Mouse (Mus musculus): ENCODE measurements around the gene Jhy. TPM values are rescaled to one million over a fixed set of nuclear protein-coding genes. Genes with fewer than 3 reads are reported as not detected.
A peak's percentile ranks its signal among the peaks of the same experiment; 100 is the strongest.

Gene Jhy
- polyA plus RNA-seq, 2 experiments from 2014 or later = not detected

DNA sequence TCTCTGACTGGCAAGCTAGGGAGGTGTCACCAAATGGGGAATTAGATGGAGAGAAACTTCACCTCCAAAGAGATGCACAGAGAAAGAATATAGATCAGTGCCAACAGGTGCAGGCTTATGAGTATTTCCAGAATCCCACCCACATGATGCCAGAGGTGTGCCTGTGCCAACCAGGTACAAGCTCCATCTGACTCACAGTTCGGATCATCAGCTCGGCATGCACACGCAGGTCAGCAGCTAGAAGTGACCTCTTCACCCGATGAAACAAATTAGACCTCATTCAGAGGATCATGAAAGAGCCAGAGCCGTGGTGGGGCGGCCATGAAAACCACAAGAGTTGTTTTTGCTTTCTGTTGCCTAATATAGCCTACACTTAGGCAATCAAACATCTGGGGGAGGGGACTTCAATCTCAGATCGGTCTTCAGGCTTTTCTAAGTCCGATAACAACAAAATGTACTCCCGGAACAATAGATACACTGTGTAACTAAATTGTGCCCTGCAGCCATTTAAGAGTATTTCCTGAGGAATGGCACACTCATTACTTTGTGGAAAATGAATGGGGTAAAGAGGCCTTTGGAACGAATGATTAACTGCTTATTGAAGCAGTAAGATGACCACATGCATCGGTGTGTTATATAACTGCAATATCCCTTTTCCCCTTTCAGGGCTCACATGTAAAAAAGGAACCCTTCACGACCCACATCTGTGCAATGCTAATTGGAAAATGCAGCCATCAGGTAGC, 45.9 kb downstream of the Jhy start:
- no peak for ATAC-seq

DNA sequence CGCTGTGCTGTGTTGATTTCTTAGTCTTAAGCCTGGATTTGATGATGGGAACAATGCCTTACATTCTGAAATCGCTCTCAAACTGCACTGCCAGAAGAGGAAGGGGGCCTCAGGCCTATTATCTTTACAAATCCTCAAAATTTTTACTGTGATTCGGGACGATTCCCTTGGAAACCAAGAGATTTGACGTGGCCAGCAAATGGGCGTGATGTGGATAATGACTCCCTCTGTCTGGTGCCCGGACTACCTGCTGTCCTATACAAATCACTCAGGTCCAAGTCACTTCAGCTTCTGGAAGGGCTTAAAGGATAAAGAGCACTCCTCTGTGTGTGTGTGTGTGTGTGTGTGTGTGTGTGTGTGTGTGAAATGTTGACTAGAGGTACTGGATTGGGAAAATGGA, 55.0 kb downstream of the Jhy start:
- no peak for ATAC-seq

DNA sequence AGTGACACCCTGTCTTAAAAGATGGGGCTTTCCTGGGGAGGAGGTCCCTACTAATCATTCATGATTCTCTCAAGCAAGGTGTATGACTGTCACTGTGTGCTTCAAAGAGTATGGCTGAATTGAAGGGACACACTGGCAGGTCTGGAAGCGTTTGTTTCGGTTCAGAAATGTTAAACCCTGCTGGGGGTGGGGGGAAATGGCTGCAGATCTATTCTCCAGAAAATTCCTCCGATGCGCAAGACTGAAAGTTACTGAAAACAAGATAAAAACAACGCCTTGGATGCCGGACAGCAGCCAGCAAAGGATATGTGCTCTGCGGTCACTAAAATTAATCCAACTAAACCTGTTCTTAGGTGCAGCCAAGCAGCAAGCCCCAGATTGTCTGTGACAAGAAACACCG, 55.5 kb downstream of the Jhy start:
- no peak for ATAC-seq

DNA sequence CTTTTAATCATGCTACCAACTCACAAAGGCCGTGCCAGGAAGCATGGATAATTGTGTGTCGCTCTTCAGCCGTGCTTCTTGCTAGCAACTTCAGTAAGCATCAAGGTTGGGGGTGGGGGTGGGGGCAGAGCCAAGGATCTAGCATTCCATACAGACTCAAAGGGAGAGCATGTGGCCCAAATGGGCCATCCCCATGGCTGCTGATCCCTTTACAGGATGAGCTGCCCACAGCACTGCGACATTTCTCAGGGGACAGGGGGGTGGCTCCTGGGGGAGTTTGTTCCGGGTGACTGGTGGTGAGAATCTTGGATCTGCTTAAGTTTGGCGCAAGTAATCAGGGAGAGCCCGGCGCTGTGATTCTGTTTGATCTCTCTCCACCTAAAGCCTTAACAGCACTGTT, 56.5 kb downstream of the Jhy start:
- no peak for ATAC-seq

DNA sequence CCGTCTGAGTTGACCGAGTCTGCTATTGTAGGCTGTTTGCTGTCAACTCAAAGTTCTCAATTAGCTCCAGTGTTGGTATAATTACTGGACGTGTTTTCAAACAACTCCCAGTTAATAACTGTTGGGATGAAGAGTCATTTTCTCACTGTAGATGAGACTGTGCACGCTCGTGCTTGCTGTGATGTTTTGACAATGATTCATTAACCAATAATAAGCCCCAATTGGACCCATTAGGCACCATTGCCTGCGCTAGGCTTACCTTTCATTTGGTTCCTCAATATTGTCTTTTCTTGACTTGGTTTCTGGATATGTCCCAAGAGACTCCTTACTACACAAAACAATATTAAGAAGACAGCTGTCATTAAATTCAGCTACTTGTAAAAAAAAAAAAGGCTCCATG, 71.5 kb downstream of the Jhy start:
- no peak for ATAC-seq

DNA sequence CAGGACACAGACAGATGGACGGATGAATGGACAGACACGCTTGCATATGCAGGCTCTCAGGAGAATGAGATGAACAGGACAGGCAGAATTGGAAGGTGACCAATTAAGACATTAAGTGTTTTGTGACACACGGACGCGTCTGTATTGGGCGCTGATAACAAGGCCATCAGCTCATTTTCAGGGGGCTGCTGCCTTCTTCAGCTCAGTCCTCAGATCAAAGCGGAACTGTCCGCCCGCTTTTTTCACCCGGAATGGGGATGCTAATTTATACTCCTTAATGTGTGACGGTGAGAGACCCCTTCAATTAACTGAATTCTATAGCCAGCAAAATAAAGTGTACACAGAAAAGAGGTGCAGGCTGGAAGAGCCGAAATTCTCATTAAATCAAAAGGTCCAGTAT, 74.5 kb downstream of the Jhy start:
- no peak for ATAC-seq

DNA sequence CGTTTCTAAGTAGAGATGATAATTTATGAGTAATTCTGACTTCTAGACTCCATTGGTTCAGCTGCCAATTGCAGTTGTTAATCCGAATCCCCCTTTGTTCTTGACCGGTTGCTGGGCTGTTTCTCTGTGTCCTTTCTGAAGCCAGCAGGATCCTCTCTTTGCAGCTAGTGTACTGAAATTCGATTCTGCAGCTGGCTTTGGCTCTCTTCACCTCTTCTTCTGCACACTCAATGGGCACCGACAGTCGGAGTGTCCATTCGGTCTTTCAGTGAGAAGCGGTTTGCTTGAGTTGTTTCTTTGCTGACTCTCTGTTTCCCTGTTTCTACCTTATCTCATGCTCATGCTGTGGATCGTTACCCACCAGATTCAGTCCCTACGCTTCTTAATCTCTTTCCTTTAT, 78.2 kb downstream of the Jhy start:
- ATAC-seq = no peak

DNA sequence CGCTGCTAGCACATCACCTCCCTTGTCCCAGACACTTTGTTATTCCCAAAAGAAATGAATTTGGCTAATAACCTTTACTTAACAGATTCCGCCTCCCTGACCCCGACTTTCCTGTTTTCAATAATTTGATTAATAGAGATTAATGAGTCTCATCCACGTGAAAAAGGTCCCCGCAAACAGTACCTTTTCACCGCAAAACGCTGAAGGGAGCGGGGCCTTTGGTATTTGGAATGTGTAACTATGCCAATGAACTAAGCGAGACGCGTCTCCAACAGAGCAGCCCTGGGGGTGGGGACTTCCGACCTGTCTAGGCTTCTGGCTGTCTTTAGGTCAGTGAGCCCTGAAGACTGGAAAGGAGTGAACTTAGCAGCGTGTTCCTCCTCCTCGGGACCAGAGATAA, 84.9 kb downstream of the Jhy start:
- no peak for ATAC-seq

DNA sequence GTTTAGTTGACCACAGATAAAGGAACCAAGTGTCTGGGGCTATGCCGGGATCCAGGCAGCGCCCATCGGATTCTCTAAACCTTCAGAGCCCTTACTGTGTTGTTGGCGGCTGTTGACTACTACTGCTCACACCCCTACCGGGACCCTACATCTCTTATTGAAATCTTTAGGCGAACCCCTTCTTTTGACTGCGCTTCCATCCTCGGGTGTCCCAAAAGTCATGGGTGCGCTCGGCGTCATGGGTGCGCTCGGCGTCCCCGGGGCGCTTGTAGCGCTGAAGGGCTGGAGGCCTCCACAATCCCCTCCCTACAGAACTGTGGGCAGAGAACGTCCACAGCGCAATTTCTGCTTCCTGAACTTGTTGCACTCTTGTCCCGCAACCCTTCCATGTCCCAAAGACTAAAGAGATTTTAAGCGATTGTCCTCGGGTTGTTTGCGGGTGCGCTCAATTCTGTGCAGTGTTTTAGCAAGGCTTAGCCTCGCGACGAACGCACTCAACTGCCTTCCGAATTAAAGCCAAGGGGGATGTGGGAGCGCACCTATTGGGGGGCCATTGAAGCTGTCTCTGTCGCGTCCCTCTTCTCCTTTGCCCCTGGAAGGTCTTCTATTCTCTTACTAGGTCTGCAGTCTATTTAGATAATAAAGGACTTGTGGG, 85.5 kb downstream of the Jhy start:
- no peak for ATAC-seq

DNA sequence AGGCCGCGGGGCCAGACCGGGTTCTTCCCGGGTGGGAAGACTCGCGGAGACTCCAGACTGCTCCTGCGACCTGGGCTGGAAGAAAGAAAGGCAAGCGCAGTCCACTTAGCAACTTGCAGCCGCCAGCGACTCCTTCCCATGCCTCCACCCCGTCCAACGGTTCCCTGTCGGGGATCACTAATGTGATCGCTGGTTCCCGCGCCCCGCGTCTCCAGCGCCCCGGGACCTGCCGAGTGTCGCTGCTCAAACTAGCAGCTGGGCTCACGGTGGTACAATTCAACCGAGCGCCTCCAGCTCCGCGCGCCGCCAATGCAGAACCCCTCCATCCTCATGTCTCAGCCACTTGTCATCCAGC, 86.1 kb downstream of the Jhy start:
- ATAC-seq = no peak

DNA sequence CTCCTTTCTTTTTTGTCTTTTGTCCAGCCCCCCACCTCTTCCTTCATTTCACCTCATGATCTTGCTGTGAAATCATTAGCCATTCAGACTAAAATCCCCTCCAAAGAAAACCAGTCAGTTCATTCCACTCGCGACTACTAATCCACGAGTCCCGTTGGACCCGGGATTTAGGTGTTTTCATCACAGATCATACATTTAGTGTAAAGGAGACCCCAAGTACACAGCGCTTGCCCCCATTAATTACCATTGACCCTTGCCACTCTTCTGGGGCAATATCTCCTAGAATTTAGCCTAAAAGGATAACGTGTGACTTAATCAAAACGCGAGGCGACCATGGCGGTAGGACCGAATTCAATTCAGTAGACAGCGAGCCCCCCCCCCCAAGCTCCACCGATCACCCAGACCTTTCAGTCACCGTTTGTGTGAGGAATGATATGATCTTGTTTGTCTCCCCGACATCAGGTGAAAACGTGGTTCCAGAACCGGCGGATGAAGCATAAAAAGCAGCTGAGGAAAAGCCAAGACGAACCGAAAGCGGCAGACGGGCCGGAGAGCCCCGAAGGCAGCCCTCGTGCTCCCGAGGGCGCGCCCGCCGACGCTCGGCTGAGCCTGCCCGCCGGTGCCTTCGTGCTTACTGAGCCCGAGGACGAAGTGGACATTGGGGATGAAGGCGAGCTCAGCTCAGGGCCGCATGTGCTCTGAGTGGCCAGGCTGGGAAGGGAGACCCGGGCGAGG, 86.6 kb downstream of the Jhy start:
- no peak for ATAC-seq

DNA sequence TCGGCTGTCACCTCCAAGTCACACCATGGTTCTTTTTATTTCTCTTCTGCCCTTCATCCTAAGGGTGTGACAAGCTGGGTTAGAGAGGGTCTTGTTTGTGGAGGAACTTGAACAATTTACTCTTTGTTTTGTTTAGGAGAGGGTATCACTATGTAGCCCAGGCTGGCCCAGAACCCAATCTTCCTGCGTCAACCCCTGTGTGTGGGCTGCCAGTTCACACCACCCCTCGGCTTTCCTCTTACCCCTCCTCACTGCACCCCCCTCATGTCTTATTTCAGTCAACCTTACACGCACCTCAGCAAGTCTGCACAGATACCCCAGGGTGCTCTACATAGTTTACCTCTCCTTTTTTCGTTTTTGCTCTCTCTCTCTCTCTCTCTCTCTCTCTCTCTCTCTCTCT, 87.2 kb downstream of the Jhy start:
- no peak for ATAC-seq

DNA sequence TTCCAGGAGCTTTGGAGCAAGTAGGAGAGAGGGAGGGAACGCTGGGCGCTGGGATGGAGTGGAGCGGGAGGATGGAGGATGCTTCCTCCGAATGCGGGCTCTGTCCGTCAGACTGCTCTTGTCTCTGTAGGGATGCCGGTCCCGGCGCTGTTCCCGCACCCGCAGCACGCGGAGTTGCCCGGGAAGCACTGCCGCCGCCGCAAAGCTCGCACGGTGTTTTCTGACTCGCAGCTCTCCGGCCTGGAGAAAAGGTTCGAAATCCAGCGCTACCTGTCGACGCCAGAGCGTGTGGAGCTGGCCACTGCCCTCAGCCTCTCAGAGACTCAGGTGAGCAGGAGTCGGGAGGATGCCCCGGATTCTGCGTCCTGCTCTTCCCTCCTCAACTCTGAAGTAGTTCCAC, 87.8 kb downstream of the Jhy start:
- no peak for ATAC-seq

DNA sequence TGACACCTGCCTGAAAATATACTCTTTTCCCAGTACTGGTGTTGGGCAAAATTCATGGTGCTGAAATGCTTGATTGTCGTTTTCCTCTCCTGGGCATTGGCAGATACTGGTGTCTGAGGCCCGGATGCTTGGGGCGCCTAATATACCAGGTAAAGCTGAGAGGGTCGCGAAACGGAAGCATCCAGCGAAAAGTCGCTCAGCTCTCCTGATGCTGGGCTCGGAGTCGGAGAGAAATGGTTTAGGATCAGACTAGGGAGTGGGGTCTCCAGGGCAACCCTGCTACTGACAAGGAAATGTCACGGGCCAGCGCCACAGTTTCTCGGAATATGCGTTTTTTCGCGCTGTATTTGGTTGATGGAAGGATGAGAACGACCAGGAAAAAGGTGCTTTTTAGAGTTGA, 88.5 kb downstream of the Jhy start:
- ATAC-seq = no peak

DNA sequence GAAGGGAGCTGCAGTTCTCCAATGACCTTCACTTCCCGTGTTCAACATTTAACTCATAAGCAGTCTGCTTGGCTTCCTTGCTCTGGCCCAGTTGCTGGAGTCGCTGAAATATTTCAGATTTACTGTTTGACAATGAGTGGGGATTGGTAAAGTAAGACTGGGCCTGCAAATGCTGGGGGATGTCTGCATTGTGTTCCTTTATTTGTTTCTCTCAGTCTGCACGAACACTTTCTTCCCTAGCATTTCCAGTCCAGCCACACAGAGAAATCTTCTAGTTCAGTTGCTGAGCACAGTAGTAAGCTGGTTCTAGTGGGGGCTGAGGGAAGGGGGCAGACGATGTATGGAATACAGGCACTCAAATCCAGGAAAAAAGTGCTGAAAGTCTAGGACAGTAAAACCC, 89.0 kb downstream of the Jhy start:
- ATAC-seq = no peak

DNA sequence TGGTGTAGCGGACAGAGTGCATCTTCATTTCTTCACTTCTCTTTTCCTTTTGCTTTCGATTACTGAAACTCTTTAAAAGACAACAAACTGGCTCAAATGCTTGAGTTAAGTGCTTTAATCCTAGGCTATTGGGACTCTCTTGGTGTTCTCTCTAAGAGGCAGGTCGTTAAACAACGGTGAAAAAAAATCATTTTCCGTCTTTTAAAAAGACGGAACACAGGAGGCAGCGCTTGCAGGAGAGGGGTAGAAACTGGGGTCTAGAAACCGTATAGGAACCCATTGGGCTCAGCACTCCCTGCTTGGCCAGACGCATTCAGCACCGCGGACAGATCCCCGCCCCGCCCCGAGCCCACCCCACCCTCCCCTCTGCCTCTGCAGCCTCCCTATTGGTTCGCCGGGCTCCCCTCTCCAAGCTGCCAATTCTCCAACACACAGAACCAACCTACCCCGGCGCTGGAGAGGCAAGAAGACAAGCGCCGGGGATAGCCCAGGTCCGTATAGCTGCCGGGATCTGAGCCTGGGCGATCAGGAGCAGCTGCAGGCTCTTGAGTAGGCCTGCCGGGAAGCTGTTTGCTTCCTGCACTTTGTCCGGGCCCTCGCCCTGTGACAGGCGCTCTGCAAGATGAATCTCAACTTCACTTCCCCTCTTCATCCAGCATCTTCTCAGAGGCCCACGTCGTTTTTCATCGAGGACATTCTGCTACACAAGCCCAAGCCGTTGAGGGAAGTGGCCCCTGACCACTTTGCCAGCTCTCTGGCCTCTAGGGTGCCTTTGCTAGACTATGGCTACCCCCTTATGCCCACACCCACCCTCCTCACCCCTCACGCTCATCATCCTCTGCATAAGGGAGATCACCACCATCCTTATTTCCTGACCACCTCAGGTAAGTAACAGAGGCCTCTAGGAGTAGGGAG, 90.1 kb downstream of the Jhy start, which contains the start of gene Bsx:
Gene Bsx (plus strand): TSS at position 572 of the 915 bp plus-strand sequence.
- no peak for ATAC-seq

DNA sequence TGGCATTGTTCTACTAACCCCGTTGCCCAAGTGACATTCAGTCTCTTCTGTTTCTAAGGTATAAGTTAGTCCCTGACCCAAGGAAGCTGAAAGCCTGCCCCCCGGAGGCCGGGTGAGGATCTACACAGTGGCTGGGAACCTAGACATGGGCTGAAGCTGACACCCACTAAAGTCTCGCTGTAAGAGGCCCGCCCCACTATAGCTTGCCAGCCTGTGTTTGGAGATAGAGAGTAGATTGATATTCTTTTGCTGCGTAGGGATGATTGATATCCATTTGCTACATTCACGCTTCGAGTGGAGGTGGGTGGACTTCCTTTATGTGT, 91.8 kb downstream of the Jhy start:
- ATAC-seq = peak; percentile 53

DNA sequence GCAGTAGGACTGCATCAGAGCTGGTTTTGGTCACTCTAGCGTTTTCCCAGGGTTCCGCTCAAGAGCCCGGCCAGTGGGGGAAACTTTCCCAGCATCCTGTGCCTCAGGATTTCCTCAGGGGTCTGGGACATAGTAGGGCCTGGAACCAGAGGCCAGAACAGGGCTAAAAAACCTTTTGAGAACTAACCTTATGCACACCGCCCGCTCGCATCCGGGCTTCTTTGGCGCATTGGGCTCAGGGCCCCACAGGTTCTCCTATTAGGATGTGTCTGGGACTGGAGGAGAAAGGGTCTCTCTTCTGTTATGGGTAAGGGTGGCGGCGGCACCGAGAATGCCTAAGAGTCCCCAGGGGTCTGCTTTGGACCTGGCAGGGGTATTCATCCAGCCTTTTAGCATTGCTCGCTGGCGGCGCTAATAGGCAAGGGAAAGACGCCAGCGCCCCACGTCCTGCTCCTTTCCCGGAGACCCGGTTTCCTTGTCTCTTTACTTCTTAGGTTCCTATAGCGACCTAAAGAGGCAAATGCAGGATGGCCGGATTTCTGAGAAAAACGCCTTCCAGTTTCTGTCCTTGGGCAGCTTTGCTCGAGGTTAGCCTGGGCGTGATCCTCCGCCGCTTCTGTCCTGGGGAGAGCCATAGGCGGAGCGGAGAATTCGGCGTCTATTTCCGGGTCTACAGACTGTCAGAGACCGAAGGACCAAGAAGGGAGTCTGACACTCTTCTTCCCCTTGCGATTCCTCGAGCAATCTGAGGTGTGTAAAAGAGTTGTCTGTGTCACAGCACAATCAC, 92.4 kb downstream of the Jhy start:
- ATAC-seq = peak; percentile 41

DNA sequence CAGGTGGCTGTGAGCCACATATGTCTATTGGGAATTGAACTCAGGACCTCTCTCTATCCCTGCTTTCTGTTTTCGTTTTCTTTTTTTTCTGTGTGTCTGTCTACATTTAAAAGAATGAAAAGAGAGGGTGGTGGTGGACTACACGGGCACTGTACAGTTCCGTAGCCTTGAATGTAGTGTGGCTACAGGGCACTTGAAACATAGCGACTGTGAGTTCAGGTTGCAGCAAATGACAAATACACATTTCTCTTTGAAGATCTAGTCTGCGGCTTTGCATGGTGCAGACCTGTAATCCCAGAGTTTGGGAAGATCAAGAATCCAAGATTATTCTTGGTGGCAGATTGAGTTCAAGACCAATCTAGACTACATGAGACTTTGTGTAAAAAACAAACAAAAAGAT, 93.6 kb downstream of the Jhy start:
- no peak for ATAC-seq

DNA sequence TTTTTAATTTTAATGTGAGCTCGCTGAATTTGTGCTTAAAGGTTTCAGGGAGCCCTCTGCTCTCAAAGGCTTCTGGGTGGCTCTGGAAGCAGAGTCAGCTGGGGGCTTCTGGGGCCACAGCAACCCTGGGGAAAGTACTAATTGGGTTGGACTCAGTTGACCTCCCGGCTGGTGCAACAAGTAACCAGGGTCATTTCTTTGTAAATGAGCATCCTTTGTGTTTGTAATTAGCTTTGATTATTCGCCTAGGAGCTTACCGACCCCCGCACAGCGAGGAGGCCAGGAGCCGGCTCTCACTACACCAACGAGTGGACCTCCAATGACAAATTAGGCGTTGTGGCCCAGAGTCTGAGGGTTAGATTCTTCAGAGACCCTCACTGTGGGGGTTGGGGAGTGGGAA, 104.7 kb downstream of the Jhy start:
- no peak for ATAC-seq

DNA sequence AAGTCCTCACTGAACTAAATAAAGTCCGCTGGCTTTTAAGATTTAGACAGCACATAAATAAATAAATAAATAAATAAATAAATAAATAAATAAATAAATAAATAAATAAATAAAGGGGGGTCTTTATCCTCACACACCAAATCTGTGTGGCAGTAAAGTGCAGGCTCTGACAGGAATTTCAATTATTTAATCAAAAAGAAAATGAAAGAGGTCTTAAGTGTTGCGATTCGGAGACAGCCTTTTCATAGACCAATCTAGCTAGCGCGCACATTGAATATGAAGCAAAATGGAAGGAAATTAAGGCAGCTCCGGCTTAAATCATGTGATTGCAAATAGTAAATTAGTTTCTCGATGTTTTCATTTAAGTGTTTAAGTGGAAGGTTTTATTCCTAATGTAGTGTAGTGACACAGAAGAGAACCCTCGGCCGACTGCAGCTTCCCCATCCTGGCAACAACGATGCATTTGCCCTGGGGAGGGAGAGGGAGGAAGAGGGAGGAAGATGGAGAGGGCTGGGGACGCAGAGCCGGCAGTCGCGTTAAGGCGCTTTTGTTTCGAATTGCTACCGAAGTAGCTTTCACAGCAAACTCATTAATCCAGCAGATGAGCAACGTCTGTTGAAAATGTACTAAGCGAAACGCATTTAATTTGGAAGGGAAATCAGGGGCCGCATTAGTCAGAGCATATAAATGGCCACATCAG, 105.3 kb downstream of the Jhy start:
- ATAC-seq = no peak

DNA sequence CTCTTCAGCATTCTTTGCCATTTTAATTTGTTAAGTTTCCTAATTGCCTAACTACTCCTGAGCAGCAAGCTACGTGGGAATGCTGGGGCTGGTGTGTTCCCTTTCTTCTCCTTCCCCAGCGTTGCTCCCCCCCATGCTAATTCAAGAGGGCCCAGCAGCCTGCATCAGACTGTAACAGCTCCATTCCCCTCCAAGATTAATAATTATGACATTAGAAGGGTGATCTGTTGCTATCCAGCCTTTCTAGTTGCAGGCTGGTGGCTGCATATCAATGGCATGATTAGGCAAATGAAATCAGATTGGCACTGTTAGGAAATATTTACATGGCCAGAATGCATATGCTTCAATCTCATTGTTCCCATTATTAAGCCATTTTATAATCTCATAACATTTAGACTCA, 112.4 kb downstream of the Jhy start:
- no peak for ATAC-seq

Measured in CD4-positive, CD25-positive, alpha-beta regulatory T cell, adult 4 months (primary cell).